Mouse (Mus musculus): ENCODE results near the gene 9530068E07Rik. TPM values are rescaled to one million over a fixed set of nuclear protein-coding genes. Genes with fewer than 3 reads are reported as not detected.
A peak's percentile ranks its signal among the peaks of the same experiment; 100 is the strongest.

Gene 9530068E07Rik
- polyA plus RNA-seq, 1 experiment from 2014 or later, result 163 TPM

GRCm38 (mm10) chr11:52405196-52405688 is 9.0 kb downstream of the 9530068E07Rik start:
- Histone ChIP-seq H3K27me3 (ENCODE audit: low read depth, poor library complexity, severe bottlenecking) (no peaks in the 10 kb centered on the region), H3K4me1 (peaks cover 11% of the 10 kb centered on the region; the same call in 1 of the 2 replicates), H3K4me3 (no peak overlapping the region), H3K27ac (no peak overlapping the region), H3K36me3 (peaks cover 81% of the 10 kb centered on the region), H3K9me3 (replicated peaks) (no peaks in the 10 kb centered on the region)
- WGBS, result 88% methylated on average over 9 of the region's 9 CpGs
- no peak for DNase-seq (ENCODE audit: low spot score)

GRCm38 (mm10) chr11:52409316-52409715 is 13.1 kb downstream of the 9530068E07Rik start:
- Histone ChIP-seq H3K4me3 (no peak overlapping the region), H3K27ac (no peak overlapping the region), H3K9me3 (replicated peaks) (no peaks in the 10 kb centered on the region), H3K27me3 (ENCODE audit: low read depth, poor library complexity, severe bottlenecking) (no peaks in the 10 kb centered on the region), H3K36me3 (peaks cover 67% of the 10 kb centered on the region), H3K4me1 (0 out of 2 replicates have a peak, but pooled peaks cover 4% of the 10 kb centered on the region)
- no peak for DNase-seq (ENCODE audit: low spot score)
- WGBS, result 73% methylated on average over 5 of the region's 5 CpGs

- 89% methylated on average over 5 of the region's 5 CpGs for WGBS
- no peak overlapping the region for H3K4me3 ChIP-seq
- H3K9me3 ChIP-seq (replicated peaks), result no peaks in the 10 kb centered on the region
- H3K36me3 ChIP-seq, result no peaks in the 10 kb centered on the region
- no peak overlapping the region for H3K27ac ChIP-seq
- H3K27me3 ChIP-seq (ENCODE audit: low read depth, poor library complexity, severe bottlenecking), result no peaks in the 10 kb centered on the region
- peaks cover 11% of the 10 kb centered on the region; the same call in 1 of the 2 replicates for H3K4me1 ChIP-seq
- no peak for DNase-seq (ENCODE audit: low spot score)
Measured at GRCm38 (mm10) chr11:52418358-52418757, 22.1 kb downstream of the 9530068E07Rik start.

- H3K36me3 ChIP-seq, result no peaks in the 10 kb centered on the region
- H3K4me3 ChIP-seq, result no peak overlapping the region
- H3K27ac ChIP-seq, result no peak overlapping the region
- peaks cover 11% of the 10 kb centered on the region; the same call in 1 of the 2 replicates for H3K4me1 ChIP-seq
- no peaks in the 10 kb centered on the region for H3K27me3 ChIP-seq (ENCODE audit: low read depth, poor library complexity, severe bottlenecking)
- DNase-seq (ENCODE audit: low spot score), result no peak
- WGBS, result 40% methylated on average over 5 of the region's 5 CpGs
- no peaks in the 10 kb centered on the region for H3K9me3 ChIP-seq (replicated peaks)
Measured at GRCm38 (mm10) chr11:52419246-52419645, 23.0 kb downstream of the 9530068E07Rik start.

- no peak overlapping the region for H3K4me3 ChIP-seq
- WGBS, result 84% methylated on average over 7 of the region's 7 CpGs
- H3K36me3 ChIP-seq, result no peaks in the 10 kb centered on the region
- H3K27me3 ChIP-seq (ENCODE audit: low read depth, poor library complexity, severe bottlenecking), result no peaks in the 10 kb centered on the region
- H3K9me3 ChIP-seq (replicated peaks), result no peaks in the 10 kb centered on the region
- H3K27ac ChIP-seq, result no peak overlapping the region
- DNase-seq (ENCODE audit: low spot score), result no peak
- peaks cover 11% of the 10 kb centered on the region; the same call in 1 of the 2 replicates for H3K4me1 ChIP-seq
Measured at GRCm38 (mm10) chr11:52419861-52420260, 23.6 kb downstream of the 9530068E07Rik start.

- no peak overlapping the region for H3K27ac ChIP-seq
- H3K36me3 ChIP-seq, result no peaks in the 10 kb centered on the region
- H3K4me3 ChIP-seq, result no peak overlapping the region
- H3K27me3 ChIP-seq (ENCODE audit: low read depth, poor library complexity, severe bottlenecking), result no peaks in the 10 kb centered on the region
- no peak for DNase-seq (ENCODE audit: low spot score)
- H3K4me1 ChIP-seq, result peaks cover 11% of the 10 kb centered on the region; the same call in 1 of the 2 replicates
- no peaks in the 10 kb centered on the region for H3K9me3 ChIP-seq (replicated peaks)
- 55% methylated on average over 12 of the region's 12 CpGs for WGBS
Measured at GRCm38 (mm10) chr11:52420296-52421052, 24.2 kb downstream of the 9530068E07Rik start.

- DNase-seq (ENCODE audit: low spot score), result peak; percentile 77
- no peak overlapping the region for H3K27ac ChIP-seq
- 32% methylated on average over 12 of the region's 12 CpGs for WGBS
Measured at GRCm38 (mm10) chr11:52421053-52421778, 25.0 kb downstream of the 9530068E07Rik start.

GRCm38 (mm10) chr11:52429440-52429839 is 33.2 kb downstream of the 9530068E07Rik start:
- DNase-seq (ENCODE audit: low spot score), result no peak
- WGBS, result 75% methylated on average over 6 of the region's 6 CpGs
- H3K27me3 ChIP-seq (ENCODE audit: low read depth, poor library complexity, severe bottlenecking), result no peaks in the 10 kb centered on the region
- no peak overlapping the region for H3K27ac ChIP-seq
- no peaks in the 10 kb centered on the region for H3K36me3 ChIP-seq
- no peak overlapping the region for H3K4me3 ChIP-seq
- peaks cover 4% of the 10 kb centered on the region; the same call in 1 of the 2 replicates for H3K4me1 ChIP-seq
- H3K9me3 ChIP-seq (replicated peaks), result no peaks in the 10 kb centered on the region

More at GRCm38 (mm10) chr11:52421053-52421778, 25.0 kb downstream of the 9530068E07Rik start:
- no peak overlapping the region for H3K4me3 ChIP-seq
- H3K36me3 ChIP-seq, result no peaks in the 10 kb centered on the region
- no peaks in the 10 kb centered on the region for H3K27me3 ChIP-seq (ENCODE audit: low read depth, poor library complexity, severe bottlenecking)
- peaks cover 14% of the 10 kb centered on the region for H3K4me1 ChIP-seq
- H3K9me3 ChIP-seq (replicated peaks), result no peaks in the 10 kb centered on the region

GRCm38 (mm10) chr11:52431594-52431993 is 35.4 kb downstream of the 9530068E07Rik start:
- no peak for DNase-seq (ENCODE audit: low spot score)
- Histone ChIP-seq H3K27me3 (ENCODE audit: low read depth, poor library complexity, severe bottlenecking) (no peaks in the 10 kb centered on the region), H3K36me3 (no peaks in the 10 kb centered on the region), H3K4me1 (peaks cover 3% of the 10 kb centered on the region), H3K9me3 (replicated peaks) (no peaks in the 10 kb centered on the region), H3K4me3 (no peak overlapping the region), H3K27ac (no peak overlapping the region)
- 71% methylated on average over 5 of the region's 5 CpGs for WGBS

- H3K27me3 ChIP-seq (ENCODE audit: low read depth, poor library complexity, severe bottlenecking), result 0 out of 2 replicates have a peak, but pooled peaks cover under 1% of the 10 kb centered on the region
- 90% methylated on average over 5 of the region's 5 CpGs for WGBS
- peaks cover 8% of the 10 kb centered on the region for H3K4me1 ChIP-seq
- H3K4me3 ChIP-seq, result no peak overlapping the region
- no peak for DNase-seq (ENCODE audit: low spot score)
- H3K27ac ChIP-seq, result no peak overlapping the region
- H3K36me3 ChIP-seq, result no peaks in the 10 kb centered on the region
- H3K9me3 ChIP-seq (replicated peaks), result no peaks in the 10 kb centered on the region
Measured at GRCm38 (mm10) chr11:52432148-52432547, 35.9 kb downstream of the 9530068E07Rik start.

- Histone ChIP-seq H3K4me1 (peaks cover 13% of the 10 kb centered on the region), H3K4me3 (no peak overlapping the region)
- DNase-seq (ENCODE audit: low spot score), result no peak
Measured at GRCm38 (mm10) chr11:52433076-52433796, 37.0 kb downstream of the 9530068E07Rik start.

GRCm38 (mm10) chr11:52433797-52434195 is 37.6 kb downstream of the 9530068E07Rik start:
- peaks cover 5% of the 10 kb centered on the region; the same call in 1 of the 2 replicates for H3K27me3 ChIP-seq (ENCODE audit: low read depth, poor library complexity, severe bottlenecking)
- no peak for DNase-seq (ENCODE audit: low spot score)
- H3K4me1 ChIP-seq, result peaks cover 13% of the 10 kb centered on the region
- no peaks in the 10 kb centered on the region for H3K9me3 ChIP-seq (replicated peaks)
- no peak overlapping the region for H3K27ac ChIP-seq
- no peaks in the 10 kb centered on the region for H3K36me3 ChIP-seq
- H3K4me3 ChIP-seq, result no peak overlapping the region
- WGBS, result 53% methylated on average over 2 of the region's 2 CpGs

More at GRCm38 (mm10) chr11:52433076-52433796, 37.0 kb downstream of the 9530068E07Rik start:
- H3K9me3 ChIP-seq (replicated peaks), result no peaks in the 10 kb centered on the region
- no peaks in the 10 kb centered on the region for H3K36me3 ChIP-seq
- H3K27ac ChIP-seq, result no peak overlapping the region
- 89% methylated on average over 8 of the region's 8 CpGs for WGBS
- H3K27me3 ChIP-seq (ENCODE audit: low read depth, poor library complexity, severe bottlenecking), result peaks cover 5% of the 10 kb centered on the region; the same call in 1 of the 2 replicates
